Mouse (Mus musculus): ENCODE data around the gene Akap10. TPM values are rescaled to one million over a fixed set of nuclear protein-coding genes. Genes with fewer than 3 reads are reported as not detected.
A peak's percentile ranks its signal among the peaks of the same experiment; 100 is the strongest.

Akap10 gene
- polyA plus RNA-seq (2015; fragmentation: Nextera tagmentation; extraction: Ambion mirVana): 10.3 and 12.2 TPM in 2 replicates

GRCm38 (mm10) chr11:61930098-61930517, at the start of gene Akap10:
Gene Akap10, minus strand, starts transcription at chr11:61930252.
- H3K27me3 ChIP-seq (ENCODE audit: control insufficient read depth, insufficient read depth, low read depth, low read length): no peaks in the 10 kb centered on the region
- WGBS: under 1% methylated on average over 43 of the region's 43 CpGs
- H3K4me3 ChIP-seq (ENCODE audit: low read depth, low read length): peak within 1 kb of the TSS; percentile 75
- H3K9me3 ChIP-seq (replicated peaks; ENCODE audit: control insufficient read depth, low read length, poor library complexity, severe bottlenecking): no peaks in the 10 kb centered on the region
- peak within 1 kb of the TSS; percentile 98 for H3K27ac ChIP-seq (ENCODE audit: low read length)
- H3K4me2 ChIP-seq (ENCODE audit: low read length): peak within 1 kb of the TSS; percentile 79
- no peaks in the 10 kb centered on the region for H3K36me3 ChIP-seq (ENCODE audit: control insufficient read depth, insufficient read depth, low read length)
- peak within 1 kb of the TSS; percentile 93 for H3K9ac ChIP-seq (ENCODE audit: low read depth, low read length)
- H3K4me1 ChIP-seq (ENCODE audit: control insufficient read depth, insufficient read depth, low read length): peaks cover 16% of the 10 kb centered on the region
- peak; percentile 93 for ATAC-seq

- no peak overlapping the region for H3K9ac ChIP-seq (ENCODE audit: low read depth, low read length)
- 89% methylated on average over 1 of the region's 1 CpGs for WGBS
- ATAC-seq: no peak
Observed at GRCm38 (mm10) chr11:61975783-61976182, 45.7 kb upstream of the Akap10 start.

GRCm38 (mm10) chr11:61974106-61974707, 44.2 kb upstream of the Akap10 start:
- Histone ChIP-seq H3K4me2 (ENCODE audit: low read length) (no peak overlapping the region), H3K27me3 (ENCODE audit: control insufficient read depth, insufficient read depth, low read depth, low read length) (no peaks in the 10 kb centered on the region), H3K9me3 (replicated peaks; ENCODE audit: control insufficient read depth, low read length, poor library complexity, severe bottlenecking) (no peaks in the 10 kb centered on the region), H3K36me3 (ENCODE audit: control insufficient read depth, insufficient read depth, low read length) (no peaks in the 10 kb centered on the region), H3K4me3 (ENCODE audit: low read depth, low read length) (no peak overlapping the region), H3K27ac (ENCODE audit: low read length) (no peak overlapping the region), H3K9ac (ENCODE audit: low read depth, low read length) (no peak overlapping the region), H3K4me1 (ENCODE audit: control insufficient read depth, insufficient read depth, low read length) (no peaks in the 10 kb centered on the region)
- WGBS: 65% methylated on average over 13 of the region's 13 CpGs
- no peak for ATAC-seq

More at GRCm38 (mm10) chr11:61975783-61976182, 45.7 kb upstream of the Akap10 start:
- H3K27me3 ChIP-seq (ENCODE audit: control insufficient read depth, insufficient read depth, low read depth, low read length): no peaks in the 10 kb centered on the region
- H3K27ac ChIP-seq (ENCODE audit: low read length): no peak overlapping the region
- no peak overlapping the region for H3K4me2 ChIP-seq (ENCODE audit: low read length)
- no peak overlapping the region for H3K4me3 ChIP-seq (ENCODE audit: low read depth, low read length)
- H3K36me3 ChIP-seq (ENCODE audit: control insufficient read depth, insufficient read depth, low read length): no peaks in the 10 kb centered on the region
- no peaks in the 10 kb centered on the region for H3K4me1 ChIP-seq (ENCODE audit: control insufficient read depth, insufficient read depth, low read length)
- no peaks in the 10 kb centered on the region for H3K9me3 ChIP-seq (replicated peaks; ENCODE audit: control insufficient read depth, low read length, poor library complexity, severe bottlenecking)

GRCm38 (mm10) chr11:61971441-61972221, 41.6 kb upstream of the Akap10 start:
- Histone ChIP-seq H3K27me3 (ENCODE audit: control insufficient read depth, insufficient read depth, low read depth, low read length) (no peaks in the 10 kb centered on the region), H3K27ac (ENCODE audit: low read length) (no peak overlapping the region)
- ATAC-seq: no peak

GRCm38 (mm10) chr11:61970901-61971300, 40.8 kb upstream of the Akap10 start:
- Histone ChIP-seq H3K27me3 (ENCODE audit: control insufficient read depth, insufficient read depth, low read depth, low read length) (no peaks in the 10 kb centered on the region), H3K4me1 (ENCODE audit: control insufficient read depth, insufficient read depth, low read length) (no peaks in the 10 kb centered on the region), H3K4me3 (ENCODE audit: low read depth, low read length) (no peak overlapping the region), H3K36me3 (ENCODE audit: control insufficient read depth, insufficient read depth, low read length) (no peaks in the 10 kb centered on the region), H3K9ac (ENCODE audit: low read depth, low read length) (no peak overlapping the region), H3K9me3 (replicated peaks; ENCODE audit: control insufficient read depth, low read length, poor library complexity, severe bottlenecking) (no peaks in the 10 kb centered on the region), H3K4me2 (ENCODE audit: low read length) (no peak overlapping the region), H3K27ac (ENCODE audit: low read length) (no peak overlapping the region)
- WGBS: 64% methylated on average over 5 of the region's 5 CpGs
- ATAC-seq: no peak

More at GRCm38 (mm10) chr11:61971441-61972221, 41.6 kb upstream of the Akap10 start:
- WGBS: 63% methylated on average over 7 of the region's 7 CpGs
- Histone ChIP-seq H3K36me3 (ENCODE audit: control insufficient read depth, insufficient read depth, low read length) (no peaks in the 10 kb centered on the region), H3K4me2 (ENCODE audit: low read length) (no peak overlapping the region), H3K4me1 (ENCODE audit: control insufficient read depth, insufficient read depth, low read length) (no peaks in the 10 kb centered on the region), H3K9me3 (replicated peaks; ENCODE audit: control insufficient read depth, low read length, poor library complexity, severe bottlenecking) (no peaks in the 10 kb centered on the region), H3K4me3 (ENCODE audit: low read depth, low read length) (no peak overlapping the region), H3K9ac (ENCODE audit: low read depth, low read length) (no peak overlapping the region)

- ATAC-seq: no peak
- Histone ChIP-seq H3K27ac (ENCODE audit: low read length) (no peak overlapping the region), H3K9me3 (replicated peaks; ENCODE audit: control insufficient read depth, low read length, poor library complexity, severe bottlenecking) (no peaks in the 10 kb centered on the region), H3K36me3 (ENCODE audit: control insufficient read depth, insufficient read depth, low read length) (no peaks in the 10 kb centered on the region), H3K4me3 (ENCODE audit: low read depth, low read length) (no peak overlapping the region), H3K27me3 (ENCODE audit: control insufficient read depth, insufficient read depth, low read depth, low read length) (no peaks in the 10 kb centered on the region), H3K4me2 (ENCODE audit: low read length) (no peak overlapping the region), H3K4me1 (ENCODE audit: control insufficient read depth, insufficient read depth, low read length) (no peaks in the 10 kb centered on the region), H3K9ac (ENCODE audit: low read depth, low read length) (no peak overlapping the region)
- WGBS: 100% methylated on average over 2 of the region's 2 CpGs
Observed at GRCm38 (mm10) chr11:61968875-61969274, 38.8 kb upstream of the Akap10 start.

GRCm38 (mm10) chr11:61967034-61967433, 37.0 kb upstream of the Akap10 start:
- no peak overlapping the region for H3K4me3 ChIP-seq (ENCODE audit: low read depth, low read length)
- WGBS: 82% methylated on average over 8 of the region's 8 CpGs

GRCm38 (mm10) chr11:61964611-61965010, 34.6 kb upstream of the Akap10 start:
- H3K27me3 ChIP-seq (ENCODE audit: control insufficient read depth, insufficient read depth, low read depth, low read length): no peaks in the 10 kb centered on the region
- no peak overlapping the region for H3K4me3 ChIP-seq (ENCODE audit: low read depth, low read length)
- no peak overlapping the region for H3K27ac ChIP-seq (ENCODE audit: low read length)
- H3K9ac ChIP-seq (ENCODE audit: low read depth, low read length): no peak overlapping the region
- no peaks in the 10 kb centered on the region for H3K9me3 ChIP-seq (replicated peaks; ENCODE audit: control insufficient read depth, low read length, poor library complexity, severe bottlenecking)
- WGBS: 92% methylated on average over 5 of the region's 5 CpGs
- no peak overlapping the region for H3K4me2 ChIP-seq (ENCODE audit: low read length)
- H3K4me1 ChIP-seq (ENCODE audit: control insufficient read depth, insufficient read depth, low read length): no peaks in the 10 kb centered on the region
- no peaks in the 10 kb centered on the region for H3K36me3 ChIP-seq (ENCODE audit: control insufficient read depth, insufficient read depth, low read length)
- no peak for ATAC-seq

More at GRCm38 (mm10) chr11:61967034-61967433, 37.0 kb upstream of the Akap10 start:
- no peak overlapping the region for H3K4me2 ChIP-seq (ENCODE audit: low read length)
- H3K27me3 ChIP-seq (ENCODE audit: control insufficient read depth, insufficient read depth, low read depth, low read length): no peaks in the 10 kb centered on the region
- H3K27ac ChIP-seq (ENCODE audit: low read length): no peak overlapping the region
- no peaks in the 10 kb centered on the region for H3K36me3 ChIP-seq (ENCODE audit: control insufficient read depth, insufficient read depth, low read length)
- no peaks in the 10 kb centered on the region for H3K9me3 ChIP-seq (replicated peaks; ENCODE audit: control insufficient read depth, low read length, poor library complexity, severe bottlenecking)
- no peak overlapping the region for H3K9ac ChIP-seq (ENCODE audit: low read depth, low read length)
- H3K4me1 ChIP-seq (ENCODE audit: control insufficient read depth, insufficient read depth, low read length): no peaks in the 10 kb centered on the region
- no peak for ATAC-seq

- Histone ChIP-seq H3K4me1 (ENCODE audit: control insufficient read depth, insufficient read depth, low read length) (no peaks in the 10 kb centered on the region), H3K27me3 (ENCODE audit: control insufficient read depth, insufficient read depth, low read depth, low read length) (no peaks in the 10 kb centered on the region), H3K4me2 (ENCODE audit: low read length) (no peak overlapping the region), H3K9me3 (replicated peaks; ENCODE audit: control insufficient read depth, low read length, poor library complexity, severe bottlenecking) (no peaks in the 10 kb centered on the region), H3K4me3 (ENCODE audit: low read depth, low read length) (no peak overlapping the region), H3K27ac (ENCODE audit: low read length) (no peak overlapping the region), H3K36me3 (ENCODE audit: control insufficient read depth, insufficient read depth, low read length) (no peaks in the 10 kb centered on the region), H3K9ac (ENCODE audit: low read depth, low read length) (no peak overlapping the region)
- ATAC-seq: no peak
- WGBS: 81% methylated on average over 3 of the region's 3 CpGs
Observed at GRCm38 (mm10) chr11:61963193-61963592, 33.1 kb upstream of the Akap10 start.
